Mouse (Mus musculus) left cerebral cortex, postnatal 36 days (tissue): ENCODE measurements around the gene Tekt5. TPM values are rescaled to one million over a fixed set of nuclear protein-coding genes. Genes with fewer than 3 reads are reported as not detected.

Experiments used
- total RNA-seq, 2 experiments: library from RNA; stranded (reverse); gene quantifications; 2 replicates each; pipeline ENCODE4 v1.2.3; 2021

The Tekt5 gene
- total RNA-seq, 2 experiments from 2014 or later = 7.8 to 8.7 TPM

Other genes starting within 250 kb of the Tekt5 start
- gene Rpl39l, start 225.3 kb downstream of the Tekt5 start, total RNA-seq = not detected
- not detected for gene Atf7ip2, start 202.8 kb downstream of the Tekt5 start, total RNA-seq
- 10 to 100 TPM; 12.2 to 12.9 TPM for gene Emp2, start 81.5 kb downstream of the Tekt5 start, total RNA-seq
- gene Nubp1, start 16.5 kb upstream of the Tekt5 start, total RNA-seq = 10 to 100 TPM; 17.4 to 17.6 TPM
- 10 to 100 TPM; 29.8 to 32.2 TPM for gene Tvp23a, start 51.9 kb upstream of the Tekt5 start, total RNA-seq
- gene Ciita, start 84.6 kb upstream of the Tekt5 start, total RNA-seq = under 1 TPM in 1 of 2 experiments, not detected in 1; 0.14 TPM
- gene Dexi, start 147.6 kb upstream of the Tekt5 start, total RNA-seq = 10 to 100 TPM; 65.3 TPM
- 10 to 100 TPM; 92.4 to 97.8 TPM for gene Clec16a, start 149.8 kb upstream of the Tekt5 start, total RNA-seq